Mouse (Mus musculus) frontal cortex, adult 2 months (tissue): ENCODE measurements around the gene Olfr478. TPM values are rescaled to one million over a fixed set of nuclear protein-coding genes. Genes with fewer than 3 reads are reported as not detected.
"Not testable (repeated sequence)": the region's sequence is repeated elsewhere in the genome, so short reads cannot be mapped to it uniquely, and the experiment has no call there.

Experiments
- DNase-seq, 2 experiments: peaks; one replicate each; pipeline ENCODE4 v3.0.0; 2022; ENCODE audit warnings: low spot score in 1 of 2; ENCODE audit errors: extremely low spot score in 1 of 2
- polyA plus RNA-seq: library from polyadenylated mRNA; depleted of rRNA; stranded (reverse); fragments of >200 nt; gene quantifications from 2 replicates; pipeline ENCODE4 v1.2.3, GENCODE M21; 2012; rRNA removed

Gene Olfr478
- not detected in 2 replicates for polyA plus RNA-seq

DNA sequence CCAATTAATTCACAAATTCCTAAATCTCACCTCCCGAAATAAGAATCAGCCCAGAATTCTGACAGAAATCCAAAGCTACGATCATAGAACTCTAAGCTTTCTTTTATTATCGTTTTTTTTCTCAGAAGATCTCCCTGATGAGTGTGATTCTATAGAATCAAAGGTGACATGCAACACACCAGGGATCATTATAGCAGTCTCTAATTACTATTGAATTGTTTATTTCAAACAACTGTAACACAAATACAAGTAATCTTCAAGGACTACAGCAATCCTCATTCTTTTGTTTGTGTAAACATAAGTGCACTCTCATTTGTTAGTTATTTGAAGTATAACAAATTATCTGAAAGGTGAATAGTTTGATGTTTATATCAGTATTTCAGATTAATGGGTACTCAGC lies at the start of gene Olfr478:
Olfr478 (minus strand) TSS at position 101 of the 400 bp plus-strand sequence.
- DNase-seq = no peak

DNA sequence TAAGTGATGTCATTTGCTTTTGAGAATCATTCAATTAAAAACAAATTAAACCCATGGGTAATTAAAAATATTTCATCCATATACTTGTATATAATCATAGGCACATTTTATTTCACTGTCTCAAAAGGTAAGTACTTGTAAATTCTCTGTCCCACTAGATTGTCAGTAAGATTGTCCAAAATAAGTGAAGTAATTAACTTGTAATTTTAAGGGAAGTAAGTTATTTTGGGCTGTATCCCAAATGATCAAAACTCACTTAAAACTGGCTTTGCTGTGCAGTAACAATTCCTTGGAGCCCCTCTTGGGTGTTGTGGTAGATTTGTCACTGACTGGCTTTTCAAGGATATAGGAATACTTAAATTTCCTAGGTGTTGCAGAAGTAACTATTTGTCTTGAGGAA lies 45.8 kb upstream of the Olfr478 start, which contains the start of gene Olfr481:
Olfr481 (plus strand) TSS at position 301 of the 400 bp plus-strand sequence.
- DNase-seq = no peak

DNA sequence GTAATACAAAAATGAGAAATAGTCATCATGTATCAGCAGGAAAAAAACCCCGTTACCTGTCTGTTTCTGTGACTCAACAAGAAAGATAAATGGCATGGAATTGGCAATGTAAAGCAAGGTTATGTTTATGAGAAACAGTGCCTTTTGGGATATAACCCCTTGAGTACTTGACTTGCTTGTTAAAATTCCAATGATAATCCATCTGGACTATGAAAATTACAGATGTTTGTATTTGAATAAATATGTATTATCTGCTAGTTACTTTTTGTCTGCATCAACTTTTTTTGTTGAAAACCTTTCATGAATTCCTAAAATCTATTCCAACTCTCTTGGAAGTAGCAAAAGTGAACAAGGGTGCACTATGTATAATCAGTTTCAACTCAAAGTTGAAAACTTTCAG lies 33.5 kb upstream of the Olfr478 start, which contains the start of gene Olfr480:
Olfr480 (minus strand) TSS at position 101 of the 400 bp plus-strand sequence.
- DNase-seq = no peak

DNA sequence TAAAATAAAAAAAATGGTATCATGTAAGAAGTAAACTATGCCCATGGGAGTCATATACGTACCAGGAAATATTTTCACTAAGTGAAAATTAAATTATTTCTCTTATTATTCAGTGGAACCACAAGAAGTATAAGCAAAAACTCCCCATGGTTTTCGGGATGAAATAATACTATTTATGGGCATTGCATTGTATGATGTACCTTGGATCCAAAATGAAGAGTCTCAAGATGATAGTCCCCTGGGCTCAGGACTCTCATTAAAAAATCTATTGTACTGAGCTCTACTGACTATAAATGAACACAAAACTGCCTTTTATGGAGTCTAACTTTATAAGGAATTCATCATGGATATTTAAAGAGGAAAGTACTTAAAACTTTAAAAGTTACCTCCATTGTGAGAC lies 16.6 kb upstream of the Olfr478 start, which contains the start of gene Olfr479:
Olfr479 (plus strand) TSS at position 301 of the 400 bp plus-strand sequence.
- DNase-seq = no peak

DNA sequence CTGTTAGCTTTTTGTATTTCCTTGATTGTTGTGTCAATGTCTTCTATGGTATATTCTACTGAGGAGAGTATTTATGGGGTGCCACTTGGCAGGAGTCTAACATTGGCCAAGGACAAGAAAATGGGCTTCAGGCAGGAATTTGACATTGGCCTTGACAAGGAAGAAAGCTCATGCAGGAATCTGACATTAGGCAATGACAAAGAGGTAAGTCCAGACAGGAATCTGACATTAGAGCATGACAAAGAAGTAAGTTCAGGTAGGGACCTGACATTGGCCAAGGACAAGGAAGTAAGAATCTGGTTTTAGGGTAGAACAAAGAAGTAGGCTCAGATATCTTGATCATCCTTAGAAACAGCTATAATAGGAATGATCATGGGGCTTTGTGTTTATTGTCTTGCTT lies 19.5 kb downstream of the Olfr478 start:
- not testable (repeated sequence) for DNase-seq

DNA sequence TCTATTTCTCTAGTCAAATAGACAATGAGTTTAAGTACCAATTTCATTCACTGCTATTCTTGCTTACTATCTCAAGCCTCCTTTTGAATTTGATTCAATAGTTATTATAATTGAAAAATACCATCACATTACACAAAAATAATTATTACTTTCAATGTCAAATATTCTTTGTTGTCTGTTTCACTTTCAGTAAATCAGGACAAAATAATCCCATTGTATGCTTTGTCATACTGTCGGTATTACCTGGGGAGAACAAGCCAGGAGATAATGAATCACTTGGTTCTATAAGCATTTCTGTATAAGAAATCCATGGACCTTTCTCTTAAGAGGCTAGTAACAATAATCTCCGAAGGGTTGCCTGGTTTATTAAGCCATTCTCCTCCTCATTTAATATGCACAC lies 47.4 kb downstream of the Olfr478 start, which contains the start of gene Olfr477:
Olfr477 (plus strand) TSS at position 301 of the 400 bp plus-strand sequence.
- no peak for DNase-seq

Other genes starting within 250 kb of the Olfr478 start
- not detected in 2 replicates for gene Ovch2, start 232.8 kb downstream of the Olfr478 start, polyA plus RNA-seq
- not detected in 2 replicates for gene Olfr467, start 221.7 kb downstream of the Olfr478 start, polyA plus RNA-seq
- gene Olfr469, start 208.4 kb downstream of the Olfr478 start, polyA plus RNA-seq = not detected in 2 replicates
- gene Olfr470, start 186.5 kb downstream of the Olfr478 start, polyA plus RNA-seq = not detected in 2 replicates
- gene Olfr472, start 136.1 kb downstream of the Olfr478 start, polyA plus RNA-seq = not detected in 2 replicates
- gene Olfr473, start 103.5 kb downstream of the Olfr478 start, polyA plus RNA-seq = not detected in 2 replicates
- gene Olfr474, start 79.3 kb downstream of the Olfr478 start, polyA plus RNA-seq = not detected in 2 replicates
- gene Olfr476, start 69.2 kb downstream of the Olfr478 start, polyA plus RNA-seq = not detected in 2 replicates
- not detected in 2 replicates for gene Olfr477, start 47.3 kb downstream of the Olfr478 start, polyA plus RNA-seq
- gene Olfr479, start 16.7 kb upstream of the Olfr478 start, polyA plus RNA-seq = not detected in 2 replicates
- gene Olfr480, start 33.4 kb upstream of the Olfr478 start, polyA plus RNA-seq = not detected in 2 replicates
- gene Olfr481, start 45.9 kb upstream of the Olfr478 start, polyA plus RNA-seq = not detected in 2 replicates
- 0.04 TPM in 1 of 2 replicates, not detected in the other for gene Olfr482, start 63.6 kb upstream of the Olfr478 start, polyA plus RNA-seq
- gene Olfr483, start 66.9 kb upstream of the Olfr478 start, polyA plus RNA-seq = not detected in 2 replicates
- not detected in 2 replicates for gene Olfr484, start 93.5 kb upstream of the Olfr478 start, polyA plus RNA-seq
- not detected in 2 replicates for gene Olfr485, start 125.9 kb upstream of the Olfr478 start, polyA plus RNA-seq
- gene Olfr486, start 138.8 kb upstream of the Olfr478 start, polyA plus RNA-seq = not detected in 2 replicates
- not detected in 2 replicates for gene Olfr487, start 180.6 kb upstream of the Olfr478 start, polyA plus RNA-seq
- not detected in 2 replicates for gene Olfr488, start 224.4 kb upstream of the Olfr478 start, polyA plus RNA-seq